Mouse (Mus musculus) heart, adult 2 months (tissue): ENCODE measurements around the gene Dpp4. TPM values are rescaled to one million over a fixed set of nuclear protein-coding genes. Genes with fewer than 3 reads are reported as not detected.

Experiments used
- DNase-seq, 2 experiments: peaks; one replicate each; pipeline ENCODE4 v3.0.0; 2021
- H3K27ac ChIP-seq: fragments of 200-600 bp; 2 replicates; pipeline ENCODE4 v1.8.1; 2022
- H3K27me3 ChIP-seq: fragments of 200-500 bp; 2 replicates; pipeline ENCODE4 v1.6.1; 2012; ENCODE audit warnings: mild to moderate bottlenecking, low read length, inconsistent platforms, mixed read lengths; ENCODE audit not compliant: control insufficient read depth, insufficient read depth
- H3K36me3 ChIP-seq: fragments of 200-500 bp; 2 replicates; pipeline ENCODE4 v1.6.1; 2012; ENCODE audit warnings: low read length, inconsistent platforms; ENCODE audit not compliant: control insufficient read depth, insufficient read depth
- H3K4me1 ChIP-seq: fragments of 200-500 bp; 2 replicates; pipeline ENCODE4 v1.6.1; 2011; ENCODE audit warnings: low read length; ENCODE audit not compliant: control insufficient read depth, insufficient read depth
- H3K4me3 ChIP-seq: fragments of 200-600 bp; 2 replicates; pipeline ENCODE4 v1.8.1; 2022
- H3K79me2 ChIP-seq: fragments of 200-500 bp; replicated peaks from 2 replicates; pipeline ENCODE4 v1.6.1; 2012; ENCODE audit warnings: mild to moderate bottlenecking, inconsistent platforms, low read length, moderate library complexity, mixed read lengths; ENCODE audit not compliant: control insufficient read depth, insufficient read depth
- H3K9ac ChIP-seq: fragments of 200-500 bp; 2 replicates; pipeline ENCODE4 v1.6.1; 2012; ENCODE audit warnings: low read depth, mild to moderate bottlenecking, control low read depth, inconsistent platforms, low read length, mixed read lengths
- CTCF ChIP-seq: fragments of 200-600 bp; IDR thresholded peaks from 2 replicates; pipeline ENCODE4 v1.8.1; 2022; ENCODE audit warnings: antibody characterized with exemption, mild to moderate bottlenecking, moderate library complexity
- EP300 ChIP-seq: fragments of 200-500 bp; IDR thresholded peaks from 2 replicates; pipeline ENCODE4 v1.6.1; 2011; ENCODE audit warnings: low read depth, low read length, control low read depth; ENCODE audit not compliant: insufficient read depth
- POLR2A ChIP-seq: fragments of 200-500 bp; IDR thresholded peaks from 2 replicates; pipeline ENCODE4 v1.6.1; 2011; ENCODE audit warnings: mild to moderate bottlenecking, low read depth, low read length, control low read depth; ENCODE audit not compliant: insufficient read depth
- WGBS: fragments of 180-500 bp; shearing (Covaris S2); methylation state at CpG from one replicate; pipeline ENCODE4 v1.1.7; 2018; 5-methylcytosine and 5-hydroxymethylcytosine counted together
- intact Hi-C: fragments of 180-260 bp; cut with DNase I; formaldehyde crosslinking; loops from one replicate; pipeline ENCODE4 v1.15.1; 2025
- polyA plus RNA-seq: library from polyadenylated mRNA; depleted of rRNA; stranded (reverse); fragments of >200 nt; gene quantifications from 2 replicates; pipeline ENCODE4 v1.2.3, GENCODE M21; 2012
- total RNA-seq, 2 experiments: library from RNA; stranded (reverse); gene quantifications; 2 replicates each; pipeline ENCODE4 v1.2.3; 2021

Gene Dpp4
- total and polyA plus RNA-seq, 3 experiments: 2.4 to 4.2 (median 4.1) TPM

DNA sequence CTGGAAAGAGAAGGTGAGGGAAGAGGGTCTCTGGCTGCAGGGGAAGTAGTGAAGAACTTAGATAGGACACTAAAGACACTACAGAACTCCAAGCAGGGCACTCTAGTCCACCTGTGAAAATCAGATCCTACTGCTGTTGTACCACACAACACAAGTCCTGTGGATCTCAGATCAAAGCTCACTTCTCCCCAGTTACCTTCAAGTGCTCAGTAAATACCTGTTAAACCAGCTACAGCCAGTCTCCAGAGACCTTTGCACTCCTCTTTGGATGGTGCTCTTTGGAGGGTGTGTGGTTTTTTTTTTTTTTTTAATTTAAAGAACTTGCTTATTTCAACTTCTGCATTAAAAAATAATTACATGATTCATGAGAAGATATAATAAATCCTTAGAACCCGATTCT is 5.2 kb upstream of the Dpp4 start:
- no peaks in the 10 kb centered on the region for H3K4me1 ChIP-seq
- DNase-seq: no peak
- no peaks in the 10 kb centered on the region for H3K36me3 ChIP-seq
- WGBS: 68% methylated on average over 1 of the region's 1 CpGs
- no peaks in the 10 kb centered on the region for H3K27me3 ChIP-seq
- H3K79me2 ChIP-seq: no peaks in the 10 kb centered on the region
- no peak for TF ChIP-seq POLR2A
- no peak for TF ChIP-seq EP300
- TF ChIP-seq CTCF: no peak
- no peak overlapping the region for H3K9ac ChIP-seq
- no peak overlapping the region for H3K4me3 ChIP-seq
- intact Hi-C loops: no loop called here
- H3K27ac ChIP-seq: no peak overlapping the region

DNA sequence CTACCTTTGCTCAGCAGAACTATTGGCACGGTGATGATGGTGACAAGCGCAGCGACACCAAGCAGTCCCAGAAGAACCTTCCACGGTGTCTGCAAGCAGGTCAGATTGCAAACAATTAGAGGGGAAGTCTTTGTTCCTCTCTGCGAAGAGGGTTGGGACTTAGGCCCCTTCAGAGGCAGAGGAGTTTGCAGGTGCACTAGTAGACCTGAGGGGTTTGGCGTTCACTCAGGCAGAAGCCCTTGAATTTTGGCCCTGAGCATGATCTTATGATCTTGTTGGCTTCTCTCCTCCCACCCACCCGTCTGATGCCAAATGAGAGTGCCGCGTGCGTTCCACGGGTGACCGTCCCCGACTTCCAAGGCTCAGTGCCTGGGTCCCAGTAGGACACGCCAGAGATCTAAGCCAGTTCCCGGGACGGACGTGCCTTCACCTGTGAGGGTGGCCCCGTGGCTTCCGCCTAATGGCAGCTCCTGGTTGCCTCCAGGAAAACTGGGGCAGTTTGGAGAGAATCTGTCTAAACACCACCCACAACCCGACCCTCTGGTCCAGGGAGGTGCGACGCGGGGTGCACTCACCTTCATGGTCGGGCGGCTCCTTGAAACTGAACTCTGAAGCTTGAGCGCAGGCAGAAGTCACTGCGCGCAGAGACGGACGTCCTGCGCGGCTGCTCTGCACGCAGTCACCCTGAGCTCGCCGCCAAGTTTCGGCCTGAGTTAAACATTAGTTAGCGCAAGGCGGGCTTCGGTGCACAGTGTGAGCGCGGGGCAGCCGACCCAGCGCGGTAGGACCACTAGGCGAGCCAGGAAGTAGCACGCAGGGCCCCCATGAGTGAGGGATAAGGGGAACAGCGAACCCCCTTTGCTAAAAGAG is 585 bp downstream of the Dpp4 start:
- Histone ChIP-seq H3K4me3 (peak overlapping the region; percentile 43), H3K4me1 (peaks cover 2% of the 10 kb centered on the region), H3K36me3 (no peaks in the 10 kb centered on the region), H3K79me2 (no peaks in the 10 kb centered on the region), H3K9ac (peak overlapping the region; percentile 41), H3K27ac (no peak overlapping the region; the same call in 1 of the 2 replicates), H3K27me3 (no peaks in the 10 kb centered on the region)
- intact Hi-C loops: no loop called here
- DNase-seq: peak; percentile 52 to 56
- 8% methylated on average over 47 of the region's 47 CpGs for WGBS
- no peak for TF ChIP-seq EP300
- TF ChIP-seq CTCF: no peak
- TF ChIP-seq POLR2A: no peak

DNA sequence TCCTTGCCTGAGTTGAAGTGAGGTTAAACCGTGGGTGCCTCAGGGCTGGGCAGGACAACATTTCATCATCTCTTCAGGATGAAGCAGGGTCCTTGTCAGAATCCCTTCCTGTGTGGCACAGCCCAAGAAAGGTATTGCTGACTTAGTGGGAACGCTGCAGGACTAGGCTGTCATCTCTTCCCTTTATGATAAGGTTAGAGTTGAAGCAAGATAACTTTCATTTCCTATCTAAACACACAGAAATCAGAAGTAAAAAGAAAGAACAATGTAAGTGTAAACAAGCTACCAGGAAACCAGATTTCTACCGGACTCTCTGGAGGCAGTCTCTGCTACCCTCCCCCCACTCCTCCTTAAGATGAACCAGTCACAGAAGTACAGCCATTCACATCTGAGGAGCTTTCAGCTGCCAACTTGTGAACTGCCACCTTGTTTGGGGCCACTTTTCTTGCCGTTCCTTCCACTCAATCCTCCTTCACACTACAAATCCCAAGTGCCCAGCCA is 3.3 kb downstream of the Dpp4 start:
- no peaks in the 10 kb centered on the region for H3K27me3 ChIP-seq
- intact Hi-C loops: no loop called here
- H3K36me3 ChIP-seq: no peaks in the 10 kb centered on the region
- WGBS: 26% methylated on average over 4 of the region's 4 CpGs
- peaks cover 2% of the 10 kb centered on the region for H3K4me1 ChIP-seq
- no peak overlapping the region for H3K4me3 ChIP-seq
- DNase-seq: no peak
- no peak overlapping the region for H3K9ac ChIP-seq
- TF ChIP-seq CTCF (no peak), POLR2A (no peak), EP300 (no peak)
- no peak overlapping the region for H3K27ac ChIP-seq
- no peaks in the 10 kb centered on the region for H3K79me2 ChIP-seq

DNA sequence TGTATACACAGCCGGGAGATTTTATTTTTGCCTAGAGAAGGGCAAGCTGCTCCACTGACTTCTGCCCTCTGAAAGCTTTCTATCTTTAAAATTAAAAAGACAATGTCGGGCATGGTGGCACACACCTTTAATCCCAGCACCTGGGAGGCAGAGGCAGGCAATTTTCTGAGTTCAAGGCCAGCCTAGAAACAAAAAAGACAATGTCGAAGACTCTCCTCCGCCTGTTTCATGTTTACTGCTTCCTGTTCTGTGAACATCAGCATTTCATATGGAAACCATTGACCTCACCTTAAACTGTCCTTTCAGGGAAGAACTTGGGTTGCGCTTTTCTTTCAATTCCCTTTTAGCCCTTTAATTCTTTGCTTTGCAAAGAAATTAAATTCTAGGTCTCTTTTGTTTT is 3.8 kb downstream of the Dpp4 start:
- no peak for DNase-seq

DNA sequence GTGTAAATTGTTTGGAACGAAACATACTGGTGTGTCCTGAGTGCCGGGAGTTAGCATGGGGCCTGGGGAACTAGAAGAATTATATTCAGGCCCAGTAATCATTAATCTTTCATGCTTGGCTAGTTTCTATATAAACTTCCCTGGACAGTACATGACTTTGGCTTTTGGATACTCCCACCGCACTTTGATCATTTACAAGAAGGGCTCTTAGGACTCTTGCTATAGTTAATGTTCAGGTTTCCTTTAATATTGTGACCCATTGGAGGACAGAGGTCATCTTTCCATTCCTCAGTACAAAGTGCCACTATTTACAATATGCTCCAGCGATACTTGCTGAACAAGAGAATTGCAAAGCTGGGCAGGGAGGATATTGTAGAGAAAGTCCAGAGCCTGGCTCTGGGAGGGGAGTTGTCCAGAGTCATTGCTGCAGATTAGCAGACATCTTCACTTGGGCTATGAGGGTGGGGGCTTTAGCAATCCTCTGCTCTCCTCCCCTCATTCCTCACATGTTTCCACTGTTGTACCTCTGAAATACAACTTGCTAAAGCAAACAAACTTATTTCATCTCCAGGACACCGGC is 8.4 kb downstream of the Dpp4 start:
- Histone ChIP-seq H3K79me2 (no peaks in the 10 kb centered on the region), H3K4me1 (no peaks in the 10 kb centered on the region; the same call in 1 of the 2 replicates), H3K27me3 (no peaks in the 10 kb centered on the region), H3K9ac (no peak overlapping the region), H3K4me3 (no peak overlapping the region), H3K27ac (no peak overlapping the region), H3K36me3 (no peaks in the 10 kb centered on the region)
- TF ChIP-seq POLR2A (no peak), CTCF (no peak), EP300 (no peak)
- 87% methylated on average over 5 of the region's 5 CpGs for WGBS
- intact Hi-C loops: no loop called here
- no peak for DNase-seq

More for the DNA sequence above, 3.8 kb downstream of the Dpp4 start:
- no peaks in the 10 kb centered on the region for H3K36me3 ChIP-seq
- no peaks in the 10 kb centered on the region for H3K79me2 ChIP-seq
- peaks cover 2% of the 10 kb centered on the region for H3K4me1 ChIP-seq
- TF ChIP-seq POLR2A: no peak
- TF ChIP-seq EP300: no peak
- no peak overlapping the region for H3K27ac ChIP-seq
- no peaks in the 10 kb centered on the region for H3K27me3 ChIP-seq
- intact Hi-C loops: no loop called here
- no peak overlapping the region for H3K9ac ChIP-seq
- WGBS: 77% methylated on average over 5 of the region's 5 CpGs
- H3K4me3 ChIP-seq: no peak overlapping the region

DNA sequence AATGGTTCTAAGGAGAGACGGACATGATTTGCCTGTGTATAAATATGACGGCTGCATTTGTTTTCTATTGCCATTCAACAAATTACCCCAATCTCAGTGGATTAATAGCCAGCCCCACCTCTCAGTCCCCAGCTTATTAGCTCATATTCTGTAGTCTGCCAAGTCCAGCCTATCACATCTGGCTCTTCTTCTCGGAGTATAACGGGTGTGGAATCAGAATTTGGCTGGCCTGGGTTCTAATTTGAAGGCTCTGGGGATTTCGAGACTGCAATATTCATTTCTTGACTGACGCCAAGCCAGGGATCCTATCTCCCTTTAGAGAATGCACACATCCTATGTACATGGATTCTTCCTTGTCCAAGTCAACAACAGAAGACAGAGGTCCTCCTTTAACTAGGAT is 11.0 kb downstream of the Dpp4 start:
- Histone ChIP-seq H3K79me2 (no peaks in the 10 kb centered on the region), H3K36me3 (no peaks in the 10 kb centered on the region; the same call in 1 of the 2 replicates), H3K9ac (no peak overlapping the region), H3K27me3 (no peaks in the 10 kb centered on the region), H3K4me3 (no peak overlapping the region), H3K27ac (no peak overlapping the region), H3K4me1 (peaks cover 1% of the 10 kb centered on the region; the same call in 1 of the 2 replicates)
- 68% methylated on average over 6 of the region's 6 CpGs for WGBS
- no peak for TF ChIP-seq CTCF
- no peak for TF ChIP-seq EP300
- no peak for TF ChIP-seq POLR2A
- DNase-seq: peak; percentile 30 to 41
- intact Hi-C loops: no loop called here
